Mouse (Mus musculus): Measurements from ENCODE around the gene Pipox.

Pipox gene

GRCm38 (mm10) chr11:77908468-77908867 lies 14.6 kb upstream of the Pipox start:
- no peak for DNase-seq (ENCODE audit: low spot score)

- DNase-seq (ENCODE audit: low spot score) = no peak
These were observed 12.9 kb upstream of the Pipox start for GRCm38 (mm10) chr11:77906747-77907174.

- DNase-seq (ENCODE audit: low spot score) = no peak
These were observed 12.3 kb upstream of the Pipox start for GRCm38 (mm10) chr11:77906097-77906687.

- no peak for DNase-seq (ENCODE audit: low spot score)
These were observed 10.8 kb upstream of the Pipox start for GRCm38 (mm10) chr11:77904707-77905106.

GRCm38 (mm10) chr11:77903761-77904160 lies 9.9 kb upstream of the Pipox start:
- peak; percentile 42 for DNase-seq (ENCODE audit: low spot score)

GRCm38 (mm10) chr11:77901775-77902355 lies 8.0 kb upstream of the Pipox start:
- DNase-seq (ENCODE audit: low spot score) = peak; percentile 50

- no peak for DNase-seq (ENCODE audit: low spot score)
These were observed 7.5 kb upstream of the Pipox start for GRCm38 (mm10) chr11:77901366-77901765.

- DNase-seq (ENCODE audit: low spot score) = peak; percentile 49
These were observed 6.8 kb upstream of the Pipox start for GRCm38 (mm10) chr11:77900696-77901095.

- no peak for DNase-seq (ENCODE audit: low spot score)
These were observed 6.3 kb upstream of the Pipox start for GRCm38 (mm10) chr11:77900187-77900586.

GRCm38 (mm10) chr11:77896820-77897805 lies 3.2 kb upstream of the Pipox start:
- no peak for DNase-seq (ENCODE audit: low spot score)

- no peak for DNase-seq (ENCODE audit: low spot score)
These were observed 2.6 kb upstream of the Pipox start for GRCm38 (mm10) chr11:77896480-77896819.

- no peak for DNase-seq (ENCODE audit: low spot score)
These were observed 2.1 kb upstream of the Pipox start for GRCm38 (mm10) chr11:77896011-77896410.

- DNase-seq (ENCODE audit: low spot score) = peak; percentile 22
These were observed 1.1 kb upstream of the Pipox start for GRCm38 (mm10) chr11:77894967-77895366.

GRCm38 (mm10) chr11:77893283-77893682 lies 613 bp downstream of the Pipox start:
- DNase-seq (ENCODE audit: low spot score) = no peak

GRCm38 (mm10) chr11:77892883-77893282 lies 1.0 kb downstream of the Pipox start:
- DNase-seq (ENCODE audit: low spot score) = no peak

GRCm38 (mm10) chr11:77890648-77891258 lies 3.1 kb downstream of the Pipox start:
- no peak for DNase-seq (ENCODE audit: low spot score)

GRCm38 (mm10) chr11:77889484-77889883 lies 4.4 kb downstream of the Pipox start:
- no peak for DNase-seq (ENCODE audit: low spot score)

GRCm38 (mm10) chr11:77888846-77889245 lies 5.0 kb downstream of the Pipox start:
- no peak for DNase-seq (ENCODE audit: low spot score)

GRCm38 (mm10) chr11:77887373-77887960 lies 6.4 kb downstream of the Pipox start:
- no peak for DNase-seq (ENCODE audit: low spot score)

- no peak for DNase-seq (ENCODE audit: low spot score)
These were observed 8.7 kb downstream of the Pipox start for GRCm38 (mm10) chr11:77885246-77885575.

GRCm38 (mm10) chr11:77884524-77885245 lies 9.2 kb downstream of the Pipox start:
- no peak for DNase-seq (ENCODE audit: low spot score)

GRCm38 (mm10) chr11:77876760-77877148 lies 17.1 kb downstream of the Pipox start:
- no peak for DNase-seq (ENCODE audit: low spot score)

Measured in adipocyte (in vitro differentiated cells).